Mouse (Mus musculus) embryo, embryonic 11 days (tissue): Measurements from ENCODE around the gene Nos1.
A peak's percentile ranks its signal among the peaks of the same experiment; 100 is the strongest.
"Not testable (repeated sequence)": the region's sequence is repeated elsewhere in the genome, so short reads cannot be mapped to it uniquely, and the experiment has no call there.

Source experiments
- DNase-seq: peaks from one replicate; pipeline ENCODE4 v3.0.0-alpha.2; 2015

Gene Nos1

GRCm38 (mm10) chr5:117840203-117840602 is 59.4 kb downstream of the Nos1 start:
- DNase-seq: no peak

- DNase-seq: no peak
Measured at GRCm38 (mm10) chr5:117840988-117841387, 60.2 kb downstream of the Nos1 start.

- peak; percentile 69 for DNase-seq
Measured at GRCm38 (mm10) chr5:117841651-117842347, 61.0 kb downstream of the Nos1 start.

- no peak for DNase-seq
Measured at GRCm38 (mm10) chr5:117842699-117843098, 61.9 kb downstream of the Nos1 start.

GRCm38 (mm10) chr5:117844611-117845010 is 63.8 kb downstream of the Nos1 start:
- DNase-seq: peak; percentile 78

GRCm38 (mm10) chr5:117850474-117850873 is 69.6 kb downstream of the Nos1 start:
- no peak for DNase-seq

- no peak for DNase-seq
Measured at GRCm38 (mm10) chr5:117853741-117854140, 72.9 kb downstream of the Nos1 start.

- peak; percentile 57 for DNase-seq
Measured at GRCm38 (mm10) chr5:117864588-117865300, 83.9 kb downstream of the Nos1 start.

GRCm38 (mm10) chr5:117865876-117866275 is 85.0 kb downstream of the Nos1 start:
- DNase-seq: no peak

- no peak for DNase-seq
Measured at GRCm38 (mm10) chr5:117871614-117872013, 90.8 kb downstream of the Nos1 start.

GRCm38 (mm10) chr5:117873807-117874206 is 93.0 kb downstream of the Nos1 start:
- no peak for DNase-seq

- DNase-seq: no peak
Measured at GRCm38 (mm10) chr5:117874236-117874635, 93.4 kb downstream of the Nos1 start.

GRCm38 (mm10) chr5:117879136-117879535 is 98.3 kb downstream of the Nos1 start:
- no peak for DNase-seq

GRCm38 (mm10) chr5:117880916-117881555 is 100.2 kb downstream of the Nos1 start:
- no peak for DNase-seq

GRCm38 (mm10) chr5:117882411-117882810 is 101.6 kb downstream of the Nos1 start:
- not testable (repeated sequence) for DNase-seq

GRCm38 (mm10) chr5:117884991-117885390 is 104.2 kb downstream of the Nos1 start:
- no peak for DNase-seq

- no peak for DNase-seq
Measured at GRCm38 (mm10) chr5:117888126-117888525, 107.3 kb downstream of the Nos1 start.

- no peak for DNase-seq
Measured at GRCm38 (mm10) chr5:117888946-117889345, 108.1 kb downstream of the Nos1 start.

- no peak for DNase-seq
Measured at GRCm38 (mm10) chr5:117889571-117889970, 108.7 kb downstream of the Nos1 start.

GRCm38 (mm10) chr5:117890871-117891270 is 110.0 kb downstream of the Nos1 start:
- DNase-seq: no peak

- DNase-seq: no peak
Measured at GRCm38 (mm10) chr5:117891545-117891944, 110.7 kb downstream of the Nos1 start.

GRCm38 (mm10) chr5:117894050-117894449 is 113.2 kb downstream of the Nos1 start:
- DNase-seq: no peak

GRCm38 (mm10) chr5:117898055-117898806 is 117.4 kb downstream of the Nos1 start:
- peak; percentile 46 for DNase-seq
